Mouse (Mus musculus): Measurements from ENCODE around the gene Sipa1l2. TPM values are rescaled to one million over a fixed set of nuclear protein-coding genes. Genes with fewer than 3 reads are reported as not detected.

Sipa1l2 gene
- total and polyA plus RNA-seq, 3 experiments, result 0.05 TPM; not detected in 2

GRCm38 (mm10) chr8:125503808-125504207 is 65.8 kb downstream of the Sipa1l2 start:
- no peak for TF ChIP-seq TAL1 (conservative IDR thresholded peaks at IDR 0.05; ENCODE audit: low read depth, low read length)
- TF ChIP-seq GATA1 (IDR thresholded peaks at IDR 0.05; ENCODE audit: borderline replicate concordance, low read length), result no peak
- TF ChIP-seq POLR2AphosphoS5 (IDR thresholded peaks at IDR 0.05; ENCODE audit: insufficient replicate concordance, low read depth, low read length), result no peak
- TF ChIP-seq GATA2 (IDR thresholded peaks at IDR 0.05; ENCODE audit: borderline replicate concordance, low read depth, low read length), result no peak
- no peak for TF ChIP-seq CTCF (IDR thresholded peaks at IDR 0.05; ENCODE audit: low read depth, low read length)
- ATAC-seq (ENCODE audit: extremely low read depth, insufficient number of reproducible peaks, low FRiP score, poor library complexity, severe bottlenecking) (no peak), DNase-seq (ENCODE audit: low spot score) (no peak)
- no peaks in the 10 kb centered on the region for H3K27me3 ChIP-seq (ENCODE audit: insufficient read depth, low read length)
- no peak overlapping the region for H3K4me3 ChIP-seq (ENCODE audit: low read depth, low read length)
- no peaks in the 10 kb centered on the region for H3K36me3 ChIP-seq (replicated peaks)
- peaks cover 84% of the 10 kb centered on the region for H3K9me3 ChIP-seq (replicated peaks)
- no peaks in the 10 kb centered on the region for H3K4me1 ChIP-seq (ENCODE audit: insufficient read depth, low read depth, low read length)

- TF ChIP-seq GATA2 (IDR thresholded peaks at IDR 0.05; ENCODE audit: borderline replicate concordance, low read depth, low read length) (no peak), GATA1 (IDR thresholded peaks at IDR 0.05; ENCODE audit: borderline replicate concordance, low read length) (no peak), TAL1 (conservative IDR thresholded peaks at IDR 0.05; ENCODE audit: low read depth, low read length) (no peak), CTCF (IDR thresholded peaks at IDR 0.05; ENCODE audit: low read depth, low read length) (no peak), POLR2AphosphoS5 (IDR thresholded peaks at IDR 0.05; ENCODE audit: insufficient replicate concordance, low read depth, low read length) (no peak)
Observed at GRCm38 (mm10) chr8:125502828-125503227, 66.8 kb downstream of the Sipa1l2 start.

GRCm38 (mm10) chr8:125500005-125500404 is 69.6 kb downstream of the Sipa1l2 start:
- TF ChIP-seq POLR2AphosphoS5 (IDR thresholded peaks at IDR 0.05; ENCODE audit: insufficient replicate concordance, low read depth, low read length) (no peak), CTCF (IDR thresholded peaks at IDR 0.05; ENCODE audit: low read depth, low read length) (no peak), GATA2 (IDR thresholded peaks at IDR 0.05; ENCODE audit: borderline replicate concordance, low read depth, low read length) (no peak), TAL1 (conservative IDR thresholded peaks at IDR 0.05; ENCODE audit: low read depth, low read length) (no peak), GATA1 (IDR thresholded peaks at IDR 0.05; ENCODE audit: borderline replicate concordance, low read length) (no peak)
- peaks cover 78% of the 10 kb centered on the region for H3K9me3 ChIP-seq (replicated peaks)
- no peaks in the 10 kb centered on the region for H3K27me3 ChIP-seq (ENCODE audit: insufficient read depth, low read length)
- H3K4me3 ChIP-seq (ENCODE audit: low read depth, low read length), result no peak overlapping the region
- DNase-seq (ENCODE audit: low spot score) (no peak), ATAC-seq (ENCODE audit: extremely low read depth, insufficient number of reproducible peaks, low FRiP score, poor library complexity, severe bottlenecking) (no peak)
- H3K4me1 ChIP-seq (ENCODE audit: insufficient read depth, low read depth, low read length), result no peaks in the 10 kb centered on the region
- H3K36me3 ChIP-seq (replicated peaks), result no peaks in the 10 kb centered on the region

More at GRCm38 (mm10) chr8:125502828-125503227, 66.8 kb downstream of the Sipa1l2 start:
- DNase-seq (ENCODE audit: low spot score) (no peak), ATAC-seq (ENCODE audit: extremely low read depth, insufficient number of reproducible peaks, low FRiP score, poor library complexity, severe bottlenecking) (no peak)
- no peaks in the 10 kb centered on the region for H3K36me3 ChIP-seq (replicated peaks)
- H3K9me3 ChIP-seq (replicated peaks), result peaks cover 84% of the 10 kb centered on the region
- no peaks in the 10 kb centered on the region for H3K27me3 ChIP-seq (ENCODE audit: insufficient read depth, low read length)
- H3K4me1 ChIP-seq (ENCODE audit: insufficient read depth, low read depth, low read length), result no peaks in the 10 kb centered on the region
- no peak overlapping the region for H3K4me3 ChIP-seq (ENCODE audit: low read depth, low read length)

- H3K4me3 ChIP-seq (ENCODE audit: low read depth, low read length), result no peak overlapping the region
- TF ChIP-seq GATA2 (IDR thresholded peaks at IDR 0.05; ENCODE audit: borderline replicate concordance, low read depth, low read length), result no peak
- no peak for TF ChIP-seq TAL1 (conservative IDR thresholded peaks at IDR 0.05; ENCODE audit: low read depth, low read length)
- TF ChIP-seq CTCF (IDR thresholded peaks at IDR 0.05; ENCODE audit: low read depth, low read length), result no peak
- no peak for TF ChIP-seq POLR2AphosphoS5 (IDR thresholded peaks at IDR 0.05; ENCODE audit: insufficient replicate concordance, low read depth, low read length)
- TF ChIP-seq GATA1 (IDR thresholded peaks at IDR 0.05; ENCODE audit: borderline replicate concordance, low read length), result no peak
- ATAC-seq (ENCODE audit: extremely low read depth, insufficient number of reproducible peaks, low FRiP score, poor library complexity, severe bottlenecking), result no peak
- no peak for DNase-seq (ENCODE audit: low spot score)
- peaks cover 76% of the 10 kb centered on the region for H3K9me3 ChIP-seq (replicated peaks)
- H3K36me3 ChIP-seq (replicated peaks), result no peaks in the 10 kb centered on the region
- no peaks in the 10 kb centered on the region for H3K4me1 ChIP-seq (ENCODE audit: insufficient read depth, low read depth, low read length)
- no peaks in the 10 kb centered on the region for H3K27me3 ChIP-seq (ENCODE audit: insufficient read depth, low read length)
Observed at GRCm38 (mm10) chr8:125498508-125498907, 71.1 kb downstream of the Sipa1l2 start.

GRCm38 (mm10) chr8:125495545-125495944 is 74.1 kb downstream of the Sipa1l2 start:
- ATAC-seq (ENCODE audit: extremely low read depth, insufficient number of reproducible peaks, low FRiP score, poor library complexity, severe bottlenecking) (no peak), DNase-seq (ENCODE audit: low spot score) (no peak)
- Histone ChIP-seq H3K9me3 (replicated peaks) (peaks cover 85% of the 10 kb centered on the region), H3K4me3 (ENCODE audit: low read depth, low read length) (no peak overlapping the region), H3K36me3 (replicated peaks) (no peaks in the 10 kb centered on the region), H3K27me3 (ENCODE audit: insufficient read depth, low read length) (no peaks in the 10 kb centered on the region), H3K4me1 (ENCODE audit: insufficient read depth, low read depth, low read length) (no peaks in the 10 kb centered on the region)
- TF ChIP-seq GATA2 (IDR thresholded peaks at IDR 0.05; ENCODE audit: borderline replicate concordance, low read depth, low read length) (no peak), CTCF (IDR thresholded peaks at IDR 0.05; ENCODE audit: low read depth, low read length) (no peak), GATA1 (IDR thresholded peaks at IDR 0.05; ENCODE audit: borderline replicate concordance, low read length) (no peak), POLR2AphosphoS5 (IDR thresholded peaks at IDR 0.05; ENCODE audit: insufficient replicate concordance, low read depth, low read length) (no peak), TAL1 (conservative IDR thresholded peaks at IDR 0.05; ENCODE audit: low read depth, low read length) (no peak)

GRCm38 (mm10) chr8:125493254-125493815 is 76.3 kb downstream of the Sipa1l2 start:
- Histone ChIP-seq H3K27me3 (ENCODE audit: insufficient read depth, low read length) (no peaks in the 10 kb centered on the region), H3K4me1 (ENCODE audit: insufficient read depth, low read depth, low read length) (no peaks in the 10 kb centered on the region), H3K36me3 (replicated peaks) (no peaks in the 10 kb centered on the region), H3K9me3 (replicated peaks) (peaks cover 87% of the 10 kb centered on the region), H3K4me3 (ENCODE audit: low read depth, low read length) (no peak overlapping the region)
- ATAC-seq (ENCODE audit: extremely low read depth, insufficient number of reproducible peaks, low FRiP score, poor library complexity, severe bottlenecking), result no peak
- no peak for DNase-seq (ENCODE audit: low spot score)
- TF ChIP-seq GATA2 (IDR thresholded peaks at IDR 0.05; ENCODE audit: borderline replicate concordance, low read depth, low read length) (no peak), GATA1 (IDR thresholded peaks at IDR 0.05; ENCODE audit: borderline replicate concordance, low read length) (no peak), CTCF (IDR thresholded peaks at IDR 0.05; ENCODE audit: low read depth, low read length) (no peak), TAL1 (conservative IDR thresholded peaks at IDR 0.05; ENCODE audit: low read depth, low read length) (no peak), POLR2AphosphoS5 (IDR thresholded peaks at IDR 0.05; ENCODE audit: insufficient replicate concordance, low read depth, low read length) (no peak)
